Mouse (Mus musculus) CH12.LX (cell line): ENCODE results near the gene Col16a1. TPM values are rescaled to one million over a fixed set of nuclear protein-coding genes. Genes with fewer than 3 reads are reported as not detected.
A peak's percentile ranks its signal among the peaks of the same experiment; 100 is the strongest.

Experiments
- DNase-seq: peaks from one replicate; pipeline ENCODE4 v3.0.0-alpha.2; 2013; ENCODE audit errors: extremely low read depth
- H3K27ac ChIP-seq: 2 replicates; pipeline ENCODE4 v1.5.1; 2012; ENCODE audit warnings: low read depth, mild to moderate bottlenecking, control low read depth, moderate library complexity; ENCODE audit not compliant: insufficient read depth
- H3K27me3 ChIP-seq: replicated peaks from 2 replicates; pipeline ENCODE3; 2012; ENCODE audit warnings: inconsistent platforms
- H3K36me3 ChIP-seq, 2 experiments: replicated peaks in 1 of 2; 2 replicates each; pipeline versions ENCODE3 to v1.6.1; 2012; ENCODE audit warnings: inconsistent platforms in 1 of 2, low read length in 1 of 2, mild to moderate bottlenecking in 1 of 2, mixed read lengths in 1 of 2, moderate library complexity in 1 of 2; ENCODE audit not compliant: control insufficient read depth in 1 of 2, insufficient read depth in 1 of 2
- H3K4me1 ChIP-seq, 2 experiments: 2 replicates each; pipeline ENCODE4 v1.6.1; 2012; ENCODE audit warnings: inconsistent platforms in 1 of 2, moderate library complexity in 1 of 2; ENCODE audit not compliant: insufficient read depth in 2 of 2, control insufficient read depth in 1 of 2
- H3K4me2 ChIP-seq: 2 replicates; pipeline ENCODE4 v1.6.1; 2012; ENCODE audit warnings: low read depth, mild to moderate bottlenecking, control low read depth; ENCODE audit not compliant: poor library complexity, insufficient read depth, severe bottlenecking
- H3K4me3 ChIP-seq, 3 experiments: fragments of 150-350 bp in 1 of 3; sonication (generic) in 1 of 3; replicated peaks in 1 of 3; 2 replicates each; pipeline versions ENCODE3 to v1.5.1; 2011 to 2012; ENCODE audit warnings: low read depth in 2 of 3, low read length in 2 of 3, mild to moderate bottlenecking in 2 of 3, moderate library complexity in 2 of 3, control low read depth in 1 of 3, improper control_type of control experiment in 1 of 3, inconsistent platforms in 1 of 3, mixed read lengths in 1 of 3; ENCODE audit not compliant: poor library complexity in 1 of 3
- H3K79me2 ChIP-seq: replicated peaks from 2 replicates; pipeline ENCODE4 v1.6.1; 2012; ENCODE audit warnings: mild to moderate bottlenecking, moderate library complexity; ENCODE audit not compliant: control insufficient read depth, poor library complexity, insufficient read depth, severe bottlenecking; ENCODE audit errors: extremely low read depth
- H3K9ac ChIP-seq: 2 replicates; pipeline ENCODE4 v1.6.1; 2012; ENCODE audit warnings: low read depth, mild to moderate bottlenecking, control low read depth, moderate library complexity; ENCODE audit not compliant: insufficient read depth
- H3K9me3 ChIP-seq: replicated peaks from 2 replicates; pipeline ENCODE3; 2012; ENCODE audit warnings: low read length, inconsistent platforms, mixed read lengths
- CHD1 ChIP-seq: IDR thresholded peaks from 2 replicates; pipeline ENCODE4 v1.6.1; 2012; ENCODE audit warnings: low read depth, low read length, improper control_type of control experiment, inconsistent platforms
- CTCF ChIP-seq, 2 experiments: IDR thresholded peaks in 1 of 2; conservative IDR thresholded peaks in 1 of 2; 2 replicates each; pipeline ENCODE4 v1.5.1; 2011 to 2012; ENCODE audit warnings: low read depth in 2 of 2, low read length in 2 of 2, improper control_type of control experiment in 1 of 2, inconsistent platforms in 1 of 2, mild to moderate bottlenecking in 1 of 2, moderate library complexity in 1 of 2
- ELF1 ChIP-seq: IDR thresholded peaks from 2 replicates; pipeline ENCODE4 v1.6.1; 2014; ENCODE audit warnings: low read depth, mild to moderate bottlenecking, inconsistent platforms, low read length, improper control_type of control experiment
- ETS1 ChIP-seq: conservative IDR thresholded peaks from 2 replicates; pipeline ENCODE4 v1.6.1; 2012; ENCODE audit warnings: low read depth, mild to moderate bottlenecking, inconsistent platforms, low read length, improper control_type of control experiment, moderate library complexity
- HCFC1 ChIP-seq: IDR thresholded peaks from 2 replicates; pipeline ENCODE4 v1.6.1; 2012; ENCODE audit warnings: low read depth, mild to moderate bottlenecking, inconsistent platforms, low read length, improper control_type of control experiment
- IRF4 ChIP-seq: IDR thresholded peaks from 2 replicates; pipeline ENCODE4 v1.6.1; 2014; ENCODE audit warnings: low read depth, mild to moderate bottlenecking, inconsistent platforms, low read length, improper control_type of control experiment
- JUN ChIP-seq: IDR thresholded peaks from 2 replicates; pipeline ENCODE4 v1.6.1; 2011; ENCODE audit warnings: low read depth, mild to moderate bottlenecking, low read length, improper control_type of control experiment, moderate library complexity; ENCODE audit not compliant: insufficient read depth
- JUND ChIP-seq: conservative IDR thresholded peaks from 2 replicates; pipeline ENCODE4 v1.6.1; 2011; ENCODE audit warnings: low read depth, low read length, improper control_type of control experiment
- KAT2A ChIP-seq: IDR thresholded peaks from 2 replicates; pipeline ENCODE4 v1.6.1; 2012; ENCODE audit warnings: low read length, improper control_type of control experiment, inconsistent platforms; ENCODE audit not compliant: insufficient replicate concordance
- MAFK ChIP-seq: IDR thresholded peaks from 2 replicates; pipeline ENCODE4 v1.6.1; 2011; ENCODE audit warnings: low read length, improper control_type of control experiment; ENCODE audit not compliant: insufficient replicate concordance
- MAX ChIP-seq: IDR thresholded peaks from 2 replicates; pipeline ENCODE4 v1.6.1; 2011; ENCODE audit warnings: low read length, improper control_type of control experiment
- MEF2A ChIP-seq: IDR thresholded peaks from 2 replicates; pipeline ENCODE4 v1.6.1; 2014; ENCODE audit warnings: low read depth, mild to moderate bottlenecking, inconsistent platforms, low read length, improper control_type of control experiment, borderline replicate concordance
- NELFE ChIP-seq: IDR thresholded peaks from 2 replicates; pipeline ENCODE4 v1.6.1; 2011; ENCODE audit warnings: low read depth, low read length, improper control_type of control experiment
- NRF1 ChIP-seq: IDR thresholded peaks from 2 replicates; pipeline ENCODE4 v1.6.1; 2014; ENCODE audit warnings: low read depth, mild to moderate bottlenecking, inconsistent platforms, low read length, improper control_type of control experiment, moderate library complexity
- POLR2A ChIP-seq: IDR thresholded peaks from 2 replicates; pipeline ENCODE4 v1.6.1; 2011; ENCODE audit warnings: low read depth, mild to moderate bottlenecking, improper control_type of control experiment, low read length
- POLR2AphosphoS2 ChIP-seq: IDR thresholded peaks from 2 replicates; pipeline ENCODE4 v1.6.1; 2011; ENCODE audit warnings: low read depth, low read length, improper control_type of control experiment
- RAD21 ChIP-seq: IDR thresholded peaks from 2 replicates; pipeline ENCODE4 v1.6.1; 2011; ENCODE audit warnings: low read depth, mild to moderate bottlenecking, low read length, improper control_type of control experiment, moderate library complexity
- TCF12 ChIP-seq: IDR thresholded peaks from 2 replicates; pipeline ENCODE4 v1.6.1; 2014; ENCODE audit warnings: low read depth, mild to moderate bottlenecking, inconsistent platforms, low read length, improper control_type of control experiment
- USF1 ChIP-seq: IDR thresholded peaks from 2 replicates; pipeline ENCODE4 v1.6.1; 2014; ENCODE audit warnings: low read depth, mild to moderate bottlenecking, inconsistent platforms, low read length, improper control_type of control experiment
- ZNF384 ChIP-seq: IDR thresholded peaks from 2 replicates; pipeline ENCODE4 v1.6.1; 2012; ENCODE audit warnings: low read depth, low read length, improper control_type of control experiment, inconsistent platforms
- dilution Hi-C: fragments of 300-500 bp; cut with MboI; formaldehyde crosslinking; loops from 2 replicates; pipeline ENCODE4 v1.14.3; 2020; ENCODE audit warnings: low sequenced_read_pairs; ENCODE audit not compliant: extremely low pct_unique_long_range_greater_than_20kb, extremely low pct_ligation_motif_present
- in situ Hi-C: fragments of 300-500 bp; cut with MboI; formaldehyde crosslinking; loops from 3 replicates; pipeline ENCODE4 v1.14.3; 2019; ENCODE audit warnings: low sequenced_read_pairs, low pct_ligation_motif_present, low pct_unique_long_range_greater_than_20kb, mixed read lengths
- polyA plus RNA-seq: library from polyadenylated mRNA; unstranded; fragments of >175 nt; gene quantifications from 2 replicates; pipeline ENCODE4 v1.2.1, GENCODE M21; 2012; ENCODE audit warnings: low read depth; ENCODE audit not compliant: insufficient read length
- total RNA-seq, 2 experiments: library from RNA; depleted of rRNA; stranded (reverse); fragments of 300-350 nt in 1 of 2; fragments of >200 nt in 1 of 2; gene quantifications; 2 replicates each; pipeline ENCODE4 v1.2.3; 2012 to 2014

Col16a1 gene
- total and polyA plus RNA-seq, 3 experiments = not detected

GRCm38 (mm10) chr4:130050056-130050824 lies 2.6 kb downstream of the Col16a1 start:
- H3K36me3 ChIP-seq = no peaks in the 10 kb centered on the region
- no peak overlapping the region for H3K4me2 ChIP-seq
- in situ Hi-C loops = no loop called here
- no peak overlapping the region for H3K27ac ChIP-seq
- no peak overlapping the region for H3K4me3 ChIP-seq
- H3K9ac ChIP-seq = no peak overlapping the region
- peaks cover 8% of the 10 kb centered on the region for H3K9me3 ChIP-seq
- H3K79me2 ChIP-seq = no peaks in the 10 kb centered on the region
- H3K4me1 ChIP-seq = peaks cover 6 to 11% of the 10 kb centered on the region in 2 experiments
- TF ChIP-seq JUND (no peak), KAT2A (no peak), IRF4 (no peak), ZNF384 (no peak), ETS1 (no peak)
- TF ChIP-seq, all 38 proteins: peak for 0
- peaks cover 70% of the 10 kb centered on the region for H3K27me3 ChIP-seq
- dilution Hi-C loops = no loop called here
- DNase-seq = no peak

DNA sequence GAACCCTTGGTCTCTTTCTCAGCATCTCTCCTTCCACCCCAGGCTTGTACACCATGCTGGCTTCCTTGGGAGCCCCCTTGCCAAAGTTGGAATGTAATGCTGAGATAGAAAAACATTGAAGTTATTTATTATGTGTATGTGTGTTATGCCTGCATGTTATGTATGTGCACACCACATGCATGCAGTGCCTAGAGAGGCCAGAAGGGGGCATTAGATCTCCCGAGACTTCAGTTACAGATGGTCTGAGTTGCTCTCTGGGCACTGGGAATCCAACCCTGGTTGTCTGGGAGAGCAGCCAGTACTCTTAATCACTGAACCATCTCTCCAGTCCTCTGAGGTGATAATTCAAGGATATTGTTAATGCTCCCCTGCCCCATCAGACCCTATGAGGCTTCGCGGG lies 4.6 kb downstream of the Col16a1 start:
- H3K4me1 ChIP-seq = no peaks in the 10 kb centered on the region
- H3K27ac ChIP-seq = no peak overlapping the region
- dilution Hi-C loops = no loop called here
- no peaks in the 10 kb centered on the region for H3K79me2 ChIP-seq
- peaks cover 8% of the 10 kb centered on the region for H3K9me3 ChIP-seq
- H3K4me2 ChIP-seq = no peak overlapping the region
- H3K4me3 ChIP-seq = no peak overlapping the region
- no peaks in the 10 kb centered on the region for H3K36me3 ChIP-seq
- no peak for TF ChIP-seq CHD1
- peak; percentile 32 to 40; a peak in 3 of 4 replicates for TF ChIP-seq CTCF (conservative IDR thresholded peaks at IDR 0.05 in 1 of 2, IDR thresholded peaks at IDR 0.05 in 1 of 2; ENCODE audit: low read depth in 2 of 2, low read length in 2 of 2)
- TF ChIP-seq NELFE = no peak
- DNase-seq = no peak
- in situ Hi-C loops = no loop called here
- H3K9ac ChIP-seq = no peak overlapping the region
- H3K27me3 ChIP-seq = peaks cover 85% of the 10 kb centered on the region

- peaks cover 8% of the 10 kb centered on the region for H3K9me3 ChIP-seq
- DNase-seq = no peak
- no peak overlapping the region for H3K4me2 ChIP-seq
- H3K79me2 ChIP-seq = no peaks in the 10 kb centered on the region
- dilution Hi-C loops (no loop called here), in situ Hi-C loops (no loop called here)
- no peak for TF ChIP-seq RAD21
- TF ChIP-seq MEF2A = no peak
- TF ChIP-seq USF1 = no peak
- TF ChIP-seq NRF1 = no peak
- no peak for TF ChIP-seq TCF12
- TF ChIP-seq MAFK = no peak
- TF ChIP-seq CTCF (conservative IDR thresholded peaks at IDR 0.05 in 1 of 2, IDR thresholded peaks at IDR 0.05 in 1 of 2; ENCODE audit: low read depth in 2 of 2, low read length in 2 of 2) = no peak
- TF ChIP-seq NELFE = no peak
- no peak for TF ChIP-seq HCFC1
- TF ChIP-seq ELF1 = no peak
- TF ChIP-seq POLR2AphosphoS2 = no peak
- no peak for TF ChIP-seq JUN
- TF ChIP-seq POLR2A = no peak
- no peak for TF ChIP-seq CHD1
- TF ChIP-seq MAX = no peak
- no peak for TF ChIP-seq ETS1
- no peak overlapping the region for H3K9ac ChIP-seq
- no peak overlapping the region for H3K4me3 ChIP-seq
- no peaks in the 10 kb centered on the region for H3K4me1 ChIP-seq
- H3K27me3 ChIP-seq = peaks cover 87% of the 10 kb centered on the region
- H3K36me3 ChIP-seq = no peaks in the 10 kb centered on the region
- H3K27ac ChIP-seq = no peak overlapping the region
Measured at GRCm38 (mm10) chr4:130053111-130053510, 5.5 kb downstream of the Col16a1 start.
